Mouse (Mus musculus) ES-Bruce4 (cell line): ENCODE results near the gene Tas1r1.

Source experiments
- CTCF ChIP-seq: IDR thresholded peaks from one replicate; pipeline ENCODE4 v1.8.1; 2011; ENCODE audit warnings: low read depth, low read length
- POLR2A ChIP-seq: IDR thresholded peaks from one replicate; pipeline ENCODE4 v1.8.1; 2011; ENCODE audit warnings: low read length; ENCODE audit not compliant: insufficient read depth

DNA sequence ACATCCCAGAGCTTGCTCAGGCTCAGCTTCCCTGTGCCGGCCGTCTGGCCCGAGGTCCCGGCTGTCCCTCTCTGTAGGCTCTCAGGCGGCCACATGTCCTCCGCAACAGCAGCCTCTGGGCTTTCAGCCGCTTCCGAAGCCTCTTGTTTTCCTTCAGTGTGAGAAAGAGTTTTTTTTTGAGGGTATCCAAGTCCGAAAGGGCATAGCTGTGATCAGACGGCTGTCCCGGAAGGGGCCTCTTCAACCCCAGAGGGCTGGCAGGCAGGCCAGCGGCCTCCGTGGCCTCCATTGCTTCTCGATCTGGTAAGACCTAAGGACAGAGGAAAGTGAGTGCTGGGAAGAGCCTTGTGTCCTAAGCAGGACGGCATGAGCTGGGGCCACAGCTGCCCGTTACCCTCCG lies 55.3 kb downstream of the Tas1r1 start:
- TF ChIP-seq CTCF (no peak), POLR2A (no peak)
